Mouse (Mus musculus) liver, embryonic 15.5 days (tissue): Measurements from ENCODE around the gene Cacng7. TPM values are rescaled to one million over a fixed set of nuclear protein-coding genes. Genes with fewer than 3 reads are reported as not detected.
"Not testable (repeated sequence)": the region's sequence is repeated elsewhere in the genome, so short reads cannot be mapped to it uniquely, and the experiment has no call there.

Experiments used
- ATAC-seq: fragments of 200-750 bp; cut with Nextera tagmentation; 2 replicates; pipeline ENCODE4 v1.8.0; 2017; ENCODE audit warnings: moderate number of reproducible peaks, mild to moderate bottlenecking, moderate library complexity; ENCODE audit not compliant: insufficient read depth
- H3K27ac ChIP-seq: fragments of 300-500 bp; sonication (generic); replicated peaks from 2 replicates; pipeline ENCODE4 v1.5.1; 2015; ENCODE audit warnings: mild to moderate bottlenecking, inconsistent platforms
- H3K27me3 ChIP-seq: fragments of 300-500 bp; sonication (generic); 2 replicates; pipeline ENCODE4 v1.6.1; 2015; ENCODE audit warnings: mild to moderate bottlenecking, inconsistent platforms
- H3K36me3 ChIP-seq: fragments of 300-500 bp; sonication (generic); replicated peaks from 2 replicates; pipeline ENCODE4 v1.6.1; 2015; ENCODE audit warnings: moderate library complexity, mild to moderate bottlenecking, inconsistent platforms
- H3K4me1 ChIP-seq: fragments of 300-500 bp; sonication (generic); replicated peaks from 2 replicates; pipeline ENCODE4 v1.6.1; 2015; ENCODE audit warnings: inconsistent platforms
- H3K4me2 ChIP-seq: fragments of 300-500 bp; sonication (generic); 2 replicates; pipeline ENCODE4 v1.6.1; 2015; ENCODE audit warnings: moderate library complexity, mild to moderate bottlenecking, inconsistent platforms
- H3K4me3 ChIP-seq: fragments of 300-500 bp; sonication (generic); replicated peaks from 2 replicates; pipeline ENCODE4 v1.5.1; 2015; ENCODE audit warnings: mild to moderate bottlenecking, inconsistent platforms
- H3K9ac ChIP-seq: fragments of 300-500 bp; sonication (generic); 2 replicates; pipeline ENCODE4 v1.6.1; 2015; ENCODE audit warnings: moderate library complexity, mild to moderate bottlenecking, inconsistent platforms
- H3K9me3 ChIP-seq: fragments of 300-500 bp; sonication (generic); replicated peaks from 2 replicates; pipeline ENCODE4 v1.6.1; 2016; ENCODE audit warnings: inconsistent platforms
- WGBS: fragments of 180-500 bp; shearing (Covaris S2); methylation state at CpG from one replicate; pipeline ENCODE4 v1.1.7; 2015; ENCODE audit warnings: mixed read lengths; ENCODE audit not compliant: insufficient replicate concordance; 5-methylcytosine and 5-hydroxymethylcytosine counted together
- polyA plus RNA-seq: library from polyadenylated mRNA; unstranded; fragments of >200 nt; fragmentation: Nextera tagmentation; extraction: Ambion mirVana; gene quantifications from 2 replicates; pipeline ENCODE4 v1.2.1, GENCODE M21; 2015

Gene Cacng7
- polyA plus RNA-seq, 1 experiment from 2014 or later: 0.03 TPM

DNA sequence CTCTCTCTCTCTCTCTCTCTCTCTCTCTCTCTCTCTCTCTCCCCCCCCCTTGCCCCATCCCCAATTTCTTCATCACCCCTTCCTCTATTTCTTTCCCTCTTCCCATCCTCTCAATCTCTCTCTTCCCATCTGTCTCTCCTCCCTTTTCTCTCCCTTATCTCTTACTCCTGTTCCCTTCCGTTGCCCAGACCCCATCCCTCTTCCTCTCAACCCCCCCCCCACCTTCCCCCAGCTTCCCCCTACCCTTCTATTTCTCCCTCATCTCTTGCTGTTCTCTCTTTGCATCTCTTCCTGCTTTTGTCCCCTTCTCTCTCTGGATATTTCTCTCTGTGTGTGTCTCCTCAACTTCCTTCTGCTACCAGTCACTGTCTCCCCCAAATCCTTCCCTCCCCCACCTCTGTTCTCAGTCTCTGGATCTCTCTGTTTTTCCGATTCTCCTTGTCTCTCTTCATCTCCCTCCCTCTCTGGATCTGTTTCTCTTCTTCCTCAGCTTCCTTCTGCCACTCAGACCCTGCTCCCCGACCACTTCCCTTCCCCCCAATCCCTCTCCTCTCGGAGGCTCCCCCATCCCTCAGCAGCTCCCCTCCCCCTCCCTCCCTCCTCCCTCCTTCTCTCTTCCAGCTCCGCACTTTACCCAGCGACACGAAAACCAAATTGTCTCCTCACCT lies 57.8 kb downstream of the Cacng7 start, which contains the start of gene Cacng8:
Cacng8 (plus strand) TSS at position 271 of the 668 bp plus-strand sequence.
- Histone ChIP-seq H3K4me2 (no peak within 1 kb of the TSS), H3K36me3 (no peaks in the 10 kb centered on the region), H3K4me3 (no peak within 1 kb of the TSS), H3K4me1 (no peaks in the 10 kb centered on the region), H3K9ac (no peak within 1 kb of the TSS), H3K27me3 (peaks cover 16% of the 10 kb centered on the region; the same call in 1 of the 2 replicates), H3K9me3 (no peaks in the 10 kb centered on the region), H3K27ac (no peak within 1 kb of the TSS)
- WGBS: under 1% methylated on average over 7 of the region's 7 CpGs
- no peak for ATAC-seq

DNA sequence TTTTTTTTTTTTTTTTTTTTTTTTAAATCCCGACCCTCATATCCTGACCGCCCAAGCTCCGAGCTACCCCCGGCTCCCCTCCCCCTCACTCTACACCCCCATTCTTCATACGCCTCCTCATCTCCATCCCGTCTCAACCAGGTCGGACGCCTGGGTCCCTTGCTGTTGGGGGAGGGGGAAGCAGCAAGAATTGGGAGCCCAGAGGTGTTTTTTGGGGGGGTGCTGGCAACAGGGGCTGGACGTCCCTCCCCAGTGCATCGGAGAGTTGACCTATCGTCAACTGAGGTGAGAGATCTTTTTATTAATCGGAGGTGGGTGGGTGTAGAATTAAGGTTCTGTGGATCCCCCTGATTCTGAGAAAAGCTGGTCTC lies 58.3 kb downstream of the Cacng7 start:
- Histone ChIP-seq H3K27me3 (peaks cover 16% of the 10 kb centered on the region; the same call in 1 of the 2 replicates), H3K4me2 (no peak overlapping the region), H3K4me3 (no peak overlapping the region), H3K27ac (no peak overlapping the region), H3K9ac (no peak overlapping the region), H3K4me1 (no peaks in the 10 kb centered on the region), H3K36me3 (no peaks in the 10 kb centered on the region), H3K9me3 (no peaks in the 10 kb centered on the region)
- WGBS: 9% methylated on average over 12 of the region's 12 CpGs
- ATAC-seq: no peak

DNA sequence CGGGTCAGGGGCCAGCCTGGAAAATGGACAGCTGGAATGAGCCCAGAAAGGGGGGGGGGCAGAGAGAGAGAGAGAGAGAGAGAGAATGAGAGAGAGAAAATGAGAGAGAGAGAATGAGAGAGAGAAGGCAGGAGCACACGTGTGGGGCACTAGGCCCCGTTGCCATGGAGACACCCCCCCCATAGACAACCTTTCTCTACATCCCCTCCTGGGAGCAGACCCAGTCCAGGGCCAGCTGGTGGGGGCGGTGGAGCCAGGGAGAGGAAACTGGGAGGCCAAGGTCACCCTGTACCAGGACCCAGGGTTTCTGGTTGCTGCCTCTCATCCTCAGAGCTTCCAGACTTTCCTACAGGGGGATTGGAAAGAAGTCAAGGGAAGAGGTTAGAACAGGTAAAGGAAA lies 59.1 kb downstream of the Cacng7 start:
- Histone ChIP-seq H3K9me3 (no peaks in the 10 kb centered on the region), H3K4me2 (no peak overlapping the region), H3K4me1 (no peaks in the 10 kb centered on the region), H3K27ac (no peak overlapping the region), H3K27me3 (peaks cover 16% of the 10 kb centered on the region; the same call in 1 of the 2 replicates), H3K4me3 (no peak overlapping the region), H3K36me3 (no peaks in the 10 kb centered on the region), H3K9ac (no peak overlapping the region)
- 24% methylated on average over 4 of the region's 4 CpGs for WGBS
- ATAC-seq: no peak

DNA sequence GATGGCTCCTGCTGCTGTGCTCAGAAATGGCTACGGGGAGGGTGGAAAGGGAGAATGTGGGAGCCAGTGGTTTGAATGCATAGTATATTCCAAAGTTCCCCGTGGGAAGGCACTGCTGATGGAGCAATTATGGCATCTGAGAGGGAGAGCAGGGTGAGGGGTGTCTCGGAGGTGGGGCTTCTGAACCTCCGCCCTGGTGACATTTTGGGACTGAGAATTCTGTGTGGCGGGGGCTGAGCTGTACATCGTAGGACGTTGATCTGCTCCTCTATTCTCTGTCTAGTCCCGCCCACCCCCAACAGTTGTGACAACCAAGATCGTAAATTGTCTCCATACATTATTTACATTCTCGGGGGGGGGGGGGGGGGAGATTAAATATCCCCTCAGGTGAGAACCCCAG lies 64.6 kb downstream of the Cacng7 start:
- no peak for ATAC-seq
- Histone ChIP-seq H3K4me3 (no peak overlapping the region), H3K4me1 (no peaks in the 10 kb centered on the region), H3K9me3 (no peaks in the 10 kb centered on the region), H3K36me3 (no peaks in the 10 kb centered on the region), H3K27ac (no peak overlapping the region), H3K27me3 (no peaks in the 10 kb centered on the region), H3K4me2 (no peak overlapping the region), H3K9ac (no peak overlapping the region)
- 63% methylated on average over 10 of the region's 10 CpGs for WGBS

DNA sequence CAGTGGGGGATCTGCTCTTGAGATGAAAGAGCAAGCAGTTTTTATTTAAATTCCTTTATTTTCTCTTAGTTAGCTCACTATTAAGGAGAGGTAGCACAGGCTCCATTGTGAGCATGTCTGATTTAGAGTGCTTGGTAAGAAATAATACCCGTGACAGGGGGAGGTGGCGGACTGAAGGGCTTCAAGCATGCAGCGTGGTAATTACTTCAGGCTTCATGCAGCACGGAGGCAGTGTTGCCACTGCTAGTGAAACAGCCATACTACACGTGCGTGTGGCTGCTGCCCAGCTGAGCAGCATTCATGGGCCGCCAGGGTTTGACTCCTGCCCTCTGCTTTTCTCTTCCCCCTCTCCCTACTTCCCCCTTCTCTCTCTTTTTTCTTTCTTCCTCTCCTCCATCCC lies 65.0 kb downstream of the Cacng7 start:
- ATAC-seq: no peak
- H3K4me2 ChIP-seq: no peak overlapping the region

DNA sequence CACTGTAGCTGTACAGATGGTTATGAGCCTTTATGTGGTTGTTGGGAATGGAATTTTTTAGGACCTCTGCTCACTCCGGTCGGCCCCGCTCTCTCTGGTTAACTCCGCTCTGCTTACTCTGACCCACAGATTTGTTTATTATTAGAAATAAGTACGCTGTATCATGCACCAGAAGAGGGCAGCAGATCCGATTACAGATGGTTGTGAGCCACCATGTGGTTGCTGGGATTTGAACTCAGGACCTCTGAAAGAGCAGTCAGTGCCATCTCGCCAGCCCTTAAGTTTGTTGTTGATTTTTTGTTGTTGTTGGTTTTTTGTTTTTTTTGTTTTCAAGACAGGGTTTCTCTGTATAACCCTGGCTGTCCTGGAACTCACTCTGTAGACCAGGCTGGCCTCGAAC lies 65.6 kb downstream of the Cacng7 start:
- not testable (repeated sequence) for H3K9me3 ChIP-seq, H3K27ac ChIP-seq, H3K27me3 ChIP-seq, ATAC-seq, H3K36me3 ChIP-seq, H3K4me1 ChIP-seq, H3K9ac ChIP-seq, H3K4me2 ChIP-seq, H3K4me3 ChIP-seq
- WGBS: 75% methylated on average over 8 of the region's 8 CpGs

More for the DNA sequence above, 65.0 kb downstream of the Cacng7 start:
- no peaks in the 10 kb centered on the region for H3K9me3 ChIP-seq
- H3K27me3 ChIP-seq: no peaks in the 10 kb centered on the region
- no peak overlapping the region for H3K9ac ChIP-seq
- WGBS: 56% methylated on average over 7 of the region's 7 CpGs
- H3K4me3 ChIP-seq: no peak overlapping the region
- no peaks in the 10 kb centered on the region for H3K36me3 ChIP-seq
- no peak overlapping the region for H3K27ac ChIP-seq
- no peaks in the 10 kb centered on the region for H3K4me1 ChIP-seq

DNA sequence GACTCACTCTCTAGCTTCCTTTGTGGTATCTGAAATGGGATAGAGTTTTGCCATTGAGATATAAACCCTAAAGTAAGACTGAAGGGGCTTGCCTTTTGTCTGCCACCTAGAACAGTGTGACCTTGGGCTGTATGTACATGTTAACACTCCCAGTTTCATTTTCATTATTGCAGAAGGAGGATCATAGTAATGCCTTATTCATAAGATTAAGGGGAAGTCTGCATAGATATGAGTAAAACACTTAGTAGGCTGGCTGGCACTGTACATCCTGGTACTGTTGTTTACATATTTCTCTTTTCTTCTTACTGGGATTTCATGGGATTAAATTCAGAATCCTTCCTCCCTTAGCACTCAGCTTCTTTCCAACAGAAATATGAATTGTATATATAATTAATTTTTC lies 67.2 kb downstream of the Cacng7 start:
- no peak overlapping the region for H3K27ac ChIP-seq
- ATAC-seq: no peak
- H3K27me3 ChIP-seq: no peaks in the 10 kb centered on the region
- H3K9ac ChIP-seq: no peak overlapping the region
- no peaks in the 10 kb centered on the region for H3K36me3 ChIP-seq
- no peak overlapping the region for H3K4me3 ChIP-seq
- H3K4me1 ChIP-seq: no peaks in the 10 kb centered on the region
- no peaks in the 10 kb centered on the region for H3K9me3 ChIP-seq
- no peak overlapping the region for H3K4me2 ChIP-seq

DNA sequence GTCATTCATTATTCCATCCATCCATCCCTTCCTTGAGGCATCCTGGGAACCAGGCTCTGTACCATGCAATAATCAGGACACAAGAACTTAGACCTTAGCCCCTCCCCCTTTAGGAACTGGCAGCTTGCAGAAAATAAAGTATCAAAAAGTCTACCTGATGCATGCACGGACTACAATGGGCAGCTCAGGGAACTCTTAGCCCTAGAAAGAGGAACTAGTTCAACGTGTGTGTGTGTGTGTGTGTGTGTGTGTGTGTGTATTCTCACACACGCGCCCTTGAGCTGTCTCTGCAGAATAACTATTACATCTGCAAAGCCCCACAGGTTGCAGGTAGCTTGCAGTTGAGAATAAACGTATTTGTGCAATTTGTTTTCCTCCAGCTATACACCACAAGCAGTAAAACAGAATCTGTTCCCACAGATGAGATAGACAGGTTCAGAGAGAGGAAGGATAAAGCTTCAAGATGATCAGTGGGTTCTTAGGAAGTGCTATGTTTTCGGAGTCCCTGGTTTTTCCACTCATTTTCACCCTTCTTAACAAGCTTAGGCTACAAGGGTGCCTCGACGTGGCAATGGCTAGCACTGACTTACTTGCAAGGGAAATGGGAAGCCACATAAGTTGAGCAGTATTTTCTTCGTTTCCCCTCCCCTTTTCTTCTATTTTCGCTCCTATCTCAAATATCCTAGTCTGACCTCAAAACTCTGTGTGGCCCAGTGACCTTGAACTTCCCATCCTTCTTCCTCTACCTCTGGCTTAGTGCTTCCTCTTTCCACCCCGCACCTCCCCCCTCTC lies 77.2 kb downstream of the Cacng7 start:
- no peak overlapping the region for H3K4me3 ChIP-seq
- H3K9ac ChIP-seq: no peak overlapping the region
- WGBS: 18% methylated on average over 11 of the region's 11 CpGs
- no peak overlapping the region for H3K4me2 ChIP-seq
- no peaks in the 10 kb centered on the region for H3K4me1 ChIP-seq
- H3K27ac ChIP-seq: no peak overlapping the region
- H3K9me3 ChIP-seq: no peaks in the 10 kb centered on the region
- H3K27me3 ChIP-seq: peaks cover 49% of the 10 kb centered on the region
- no peak for ATAC-seq
- no peaks in the 10 kb centered on the region for H3K36me3 ChIP-seq

DNA sequence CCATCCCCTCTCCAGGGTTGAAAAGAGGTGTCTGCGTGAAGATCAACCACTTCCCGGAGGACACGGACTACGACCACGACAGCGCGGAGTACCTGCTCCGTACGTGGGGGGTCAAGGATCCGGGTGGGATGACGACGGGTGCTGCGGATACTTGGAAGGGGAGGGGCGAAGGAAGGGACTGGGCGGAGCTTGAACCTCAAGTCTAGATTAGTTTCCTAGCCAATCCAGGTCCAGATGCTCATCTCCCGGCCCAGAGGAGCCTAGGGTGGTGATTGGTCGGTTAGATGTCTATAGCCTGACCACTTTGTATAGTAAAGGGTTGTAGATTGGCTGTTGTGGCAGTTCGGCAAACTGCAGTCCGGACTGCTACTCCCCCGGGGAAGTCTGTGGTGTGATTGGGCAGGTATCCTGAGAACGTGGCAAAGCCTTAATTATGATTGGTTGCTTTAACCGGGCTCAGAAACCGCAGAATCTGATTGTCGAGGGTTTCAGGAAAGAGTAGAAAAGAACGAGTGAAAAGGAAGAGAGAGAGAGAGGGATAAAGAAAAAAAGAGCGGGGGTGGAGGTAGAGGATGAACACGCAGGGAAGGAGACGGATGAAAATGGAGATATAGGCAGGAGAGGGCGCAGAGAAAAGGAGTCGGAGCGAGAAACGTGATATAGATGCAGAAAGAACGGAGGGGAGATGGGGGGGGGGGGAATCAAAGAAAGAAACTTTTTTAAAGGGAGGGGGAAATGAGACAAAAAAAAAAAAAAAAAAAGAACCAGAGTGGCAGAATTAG lies 78.6 kb downstream of the Cacng7 start:
- no peaks in the 10 kb centered on the region for H3K36me3 ChIP-seq
- peaks cover 64% of the 10 kb centered on the region for H3K27me3 ChIP-seq
- WGBS: 2% methylated on average over 33 of the region's 33 CpGs
- peak overlapping the region; percentile 7; the same call in 1 of the 2 replicates for H3K4me3 ChIP-seq
- peaks cover 6% of the 10 kb centered on the region; the same call in 1 of the 2 replicates for H3K4me1 ChIP-seq
- no peak overlapping the region for H3K9ac ChIP-seq
- no peak overlapping the region for H3K27ac ChIP-seq
- peak overlapping the region; percentile 41 for H3K4me2 ChIP-seq
- H3K9me3 ChIP-seq: no peaks in the 10 kb centered on the region
- ATAC-seq: no peak

DNA sequence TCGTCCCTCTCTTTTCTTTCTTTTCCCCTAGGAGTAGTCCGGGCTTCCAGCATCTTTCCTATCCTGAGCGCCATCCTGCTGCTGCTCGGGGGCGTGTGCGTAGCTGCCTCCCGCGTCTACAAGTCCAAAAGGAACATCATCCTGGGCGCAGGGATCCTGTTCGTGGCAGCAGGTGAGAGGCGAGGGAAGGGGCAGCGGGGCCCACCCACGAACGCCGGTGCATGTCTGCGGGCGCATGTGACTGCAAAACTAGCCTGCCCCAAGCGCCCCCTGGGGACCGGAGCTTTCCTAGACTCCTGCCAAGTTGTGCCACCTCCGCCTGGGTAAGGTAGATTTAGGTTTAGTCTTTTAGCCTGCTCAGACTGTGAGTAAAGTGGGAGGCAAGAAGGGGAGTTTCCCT lies 79.3 kb downstream of the Cacng7 start:
- Histone ChIP-seq H3K27ac (no peak overlapping the region), H3K36me3 (no peaks in the 10 kb centered on the region), H3K9me3 (no peaks in the 10 kb centered on the region), H3K9ac (no peak overlapping the region), H3K4me3 (no peak overlapping the region), H3K4me2 (peak overlapping the region; percentile 41), H3K27me3 (peaks cover 70% of the 10 kb centered on the region), H3K4me1 (peaks cover 6% of the 10 kb centered on the region; the same call in 1 of the 2 replicates)
- WGBS: 4% methylated on average over 20 of the region's 20 CpGs
- no peak for ATAC-seq

DNA sequence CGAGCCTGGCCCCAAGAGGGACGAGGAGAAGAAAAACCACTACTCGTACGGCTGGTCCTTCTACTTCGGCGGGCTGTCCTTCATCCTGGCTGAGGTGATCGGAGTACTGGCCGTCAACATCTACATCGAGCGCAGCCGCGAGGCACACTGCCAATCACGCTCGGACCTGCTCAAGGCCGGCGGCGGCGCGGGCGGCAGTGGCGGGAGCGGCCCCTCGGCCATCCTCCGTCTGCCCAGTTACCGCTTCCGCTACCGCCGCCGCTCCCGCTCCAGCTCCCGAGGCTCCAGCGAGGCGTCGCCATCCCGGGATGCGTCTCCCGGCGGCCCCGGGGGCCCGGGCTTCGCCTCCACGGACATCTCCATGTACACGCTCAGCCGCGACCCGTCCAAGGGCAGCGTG lies 82.1 kb downstream of the Cacng7 start:
- 1% methylated on average over 47 of the region's 47 CpGs for WGBS
- no peak for ATAC-seq

More for the DNA sequence above, 82.1 kb downstream of the Cacng7 start:
- H3K9me3 ChIP-seq: no peaks in the 10 kb centered on the region
- no peak overlapping the region for H3K9ac ChIP-seq
- peak overlapping the region; percentile 45 for H3K4me3 ChIP-seq
- peak overlapping the region; percentile 72 for H3K4me2 ChIP-seq
- H3K36me3 ChIP-seq: no peaks in the 10 kb centered on the region
- peaks cover 94% of the 10 kb centered on the region for H3K27me3 ChIP-seq
- H3K27ac ChIP-seq: no peak overlapping the region
- H3K4me1 ChIP-seq: peaks cover 6% of the 10 kb centered on the region; the same call in 1 of the 2 replicates
